Mouse (Mus musculus): ENCODE measurements around the gene Micall1. TPM values are rescaled to one million over a fixed set of nuclear protein-coding genes. Genes with fewer than 3 reads are reported as not detected.

Gene Micall1
- 4.8 and 20.7 TPM in 2 replicates for polyA plus RNA-seq (2011; ENCODE audit: insufficient read depth, insufficient read length, low replicate concordance, missing spikeins)

GRCm38 (mm10) chr15:79108421-79109320 is at the start of gene Micall1:
Micall1 (plus strand) TSS chr15:79108898.
- peak within 1 kb of the TSS; percentile 87 for H3K27ac ChIP-seq (ENCODE audit: control insufficient read depth, insufficient read depth, low read depth, low read length, poor library complexity)
- under 1% methylated on average over 82 of the region's 85 CpGs for WGBS
- H3K4me1 ChIP-seq (ENCODE audit: control insufficient read depth, insufficient read depth, low read length), result no peaks in the 10 kb centered on the region
- H3K4me3 ChIP-seq (replicated peaks; ENCODE audit: control insufficient read depth, low read depth, low read length), result peak within 1 kb of the TSS; percentile 78
- TF ChIP-seq POLR2A (IDR thresholded peaks at IDR 0.05; ENCODE audit: borderline replicate concordance, control insufficient read depth, low read depth, low read length) (peak; percentile 48; the same call in 1 of the 2 replicates), CTCF (IDR thresholded peaks at IDR 0.05; ENCODE audit: control insufficient read depth, insufficient read depth, low read length) (no peak)

GRCm38 (mm10) chr15:79060887-79061565 is 47.7 kb upstream of the Micall1 start:
- 74% methylated on average over 14 of the region's 14 CpGs for WGBS
- Histone ChIP-seq H3K4me3 (replicated peaks; ENCODE audit: control insufficient read depth, low read depth, low read length) (peak overlapping the region; percentile 35), H3K27ac (ENCODE audit: control insufficient read depth, insufficient read depth, low read depth, low read length, poor library complexity) (no peak overlapping the region), H3K4me1 (ENCODE audit: control insufficient read depth, insufficient read depth, low read length) (peaks cover 5% of the 10 kb centered on the region)
- TF ChIP-seq POLR2A (IDR thresholded peaks at IDR 0.05; ENCODE audit: borderline replicate concordance, control insufficient read depth, low read depth, low read length), result no peak
- TF ChIP-seq CTCF (IDR thresholded peaks at IDR 0.05; ENCODE audit: control insufficient read depth, insufficient read depth, low read length), result no peak

GRCm38 (mm10) chr15:79062376-79063159 is 46.1 kb upstream of the Micall1 start, which contains the start of gene Ankrd54:
Ankrd54 (minus strand) TSS chr15:79062893.
- under 1% methylated on average over 79 of the region's 80 CpGs for WGBS
- peak within 1 kb of the TSS; percentile 97 for H3K4me3 ChIP-seq (replicated peaks; ENCODE audit: control insufficient read depth, low read depth, low read length)
- peaks cover 5% of the 10 kb centered on the region for H3K4me1 ChIP-seq (ENCODE audit: control insufficient read depth, insufficient read depth, low read length)
- H3K27ac ChIP-seq (ENCODE audit: control insufficient read depth, insufficient read depth, low read depth, low read length, poor library complexity), result peak within 1 kb of the TSS; percentile 88
- TF ChIP-seq CTCF (IDR thresholded peaks at IDR 0.05; ENCODE audit: control insufficient read depth, insufficient read depth, low read length) (no peak), POLR2A (IDR thresholded peaks at IDR 0.05; ENCODE audit: borderline replicate concordance, control insufficient read depth, low read depth, low read length) (peak; percentile 96)

- no peak overlapping the region for H3K27ac ChIP-seq (ENCODE audit: control insufficient read depth, insufficient read depth, low read depth, low read length, poor library complexity)
- TF ChIP-seq POLR2A (IDR thresholded peaks at IDR 0.05; ENCODE audit: borderline replicate concordance, control insufficient read depth, low read depth, low read length) (no peak), CTCF (IDR thresholded peaks at IDR 0.05; ENCODE audit: control insufficient read depth, insufficient read depth, low read length) (no peak)
- 8% methylated on average over 14 of the region's 14 CpGs for WGBS
- peak overlapping the region; percentile 59 for H3K4me3 ChIP-seq (replicated peaks; ENCODE audit: control insufficient read depth, low read depth, low read length)
- H3K4me1 ChIP-seq (ENCODE audit: control insufficient read depth, insufficient read depth, low read length), result peaks cover 5% of the 10 kb centered on the region
Observed at GRCm38 (mm10) chr15:79063160-79063740, 45.4 kb upstream of the Micall1 start.

- Histone ChIP-seq H3K4me1 (ENCODE audit: control insufficient read depth, insufficient read depth, low read length) (peaks cover 5% of the 10 kb centered on the region), H3K4me3 (replicated peaks; ENCODE audit: control insufficient read depth, low read depth, low read length) (no peak overlapping the region), H3K27ac (ENCODE audit: control insufficient read depth, insufficient read depth, low read depth, low read length, poor library complexity) (no peak overlapping the region)
- WGBS, result 74% methylated on average over 8 of the region's 8 CpGs
- TF ChIP-seq CTCF (IDR thresholded peaks at IDR 0.05; ENCODE audit: control insufficient read depth, insufficient read depth, low read length) (no peak), POLR2A (IDR thresholded peaks at IDR 0.05; ENCODE audit: borderline replicate concordance, control insufficient read depth, low read depth, low read length) (no peak)
Observed at GRCm38 (mm10) chr15:79065086-79065770, 43.5 kb upstream of the Micall1 start.

GRCm38 (mm10) chr15:79066276-79066675 is 42.4 kb upstream of the Micall1 start:
- Histone ChIP-seq H3K4me1 (ENCODE audit: control insufficient read depth, insufficient read depth, low read length) (peaks cover 3% of the 10 kb centered on the region), H3K4me3 (replicated peaks; ENCODE audit: control insufficient read depth, low read depth, low read length) (no peak overlapping the region), H3K27ac (ENCODE audit: control insufficient read depth, insufficient read depth, low read depth, low read length, poor library complexity) (no peak overlapping the region)
- 87% methylated on average over 2 of the region's 2 CpGs for WGBS
- TF ChIP-seq POLR2A (IDR thresholded peaks at IDR 0.05; ENCODE audit: borderline replicate concordance, control insufficient read depth, low read depth, low read length), result no peak
- no peak for TF ChIP-seq CTCF (IDR thresholded peaks at IDR 0.05; ENCODE audit: control insufficient read depth, insufficient read depth, low read length)

- 65% methylated on average over 3 of the region's 3 CpGs for WGBS
- TF ChIP-seq CTCF (IDR thresholded peaks at IDR 0.05; ENCODE audit: control insufficient read depth, insufficient read depth, low read length), result no peak
- TF ChIP-seq POLR2A (IDR thresholded peaks at IDR 0.05; ENCODE audit: borderline replicate concordance, control insufficient read depth, low read depth, low read length), result no peak
- Histone ChIP-seq H3K4me3 (replicated peaks; ENCODE audit: control insufficient read depth, low read depth, low read length) (no peak overlapping the region), H3K4me1 (ENCODE audit: control insufficient read depth, insufficient read depth, low read length) (peaks cover 3% of the 10 kb centered on the region), H3K27ac (ENCODE audit: control insufficient read depth, insufficient read depth, low read depth, low read length, poor library complexity) (no peak overlapping the region)
Observed at GRCm38 (mm10) chr15:79067631-79068030, 41.1 kb upstream of the Micall1 start.

All from bone marrow, adult 2 months (tissue).